Mouse (Mus musculus): ENCODE measurements around the gene Tnip1.
A peak's percentile ranks its signal among the peaks of the same experiment; 100 is the strongest.

The Tnip1 gene

GRCm38 (mm10) chr11:54879434-54879833 is 83.3 kb downstream of the Tnip1 start:
- DNase-seq (ENCODE audit: low spot score in 2 of 2), result no peak

- no peak for DNase-seq (ENCODE audit: low spot score in 2 of 2)
Observed at GRCm38 (mm10) chr11:54878893-54879292, 83.8 kb downstream of the Tnip1 start.

GRCm38 (mm10) chr11:54876031-54876430 is 86.7 kb downstream of the Tnip1 start:
- no peak for DNase-seq (ENCODE audit: low spot score in 2 of 2)

- DNase-seq (ENCODE audit: low spot score in 2 of 2), result peak in 1 of 2 experiments; percentile 24
Observed at GRCm38 (mm10) chr11:54871831-54872537, 90.7 kb downstream of the Tnip1 start.

- DNase-seq (ENCODE audit: low spot score in 2 of 2), result no peak
Observed at GRCm38 (mm10) chr11:54869318-54869717, 93.4 kb downstream of the Tnip1 start.

GRCm38 (mm10) chr11:54868445-54868844 is 94.3 kb downstream of the Tnip1 start:
- no peak for DNase-seq (ENCODE audit: low spot score in 2 of 2)

GRCm38 (mm10) chr11:54867903-54868434 is 94.7 kb downstream of the Tnip1 start:
- DNase-seq (ENCODE audit: low spot score in 2 of 2), result no peak

GRCm38 (mm10) chr11:54867049-54867385 is 95.7 kb downstream of the Tnip1 start:
- no peak for DNase-seq (ENCODE audit: low spot score in 2 of 2)

- peak; percentile 86 to 88 for DNase-seq (ENCODE audit: low spot score in 2 of 2)
Observed at GRCm38 (mm10) chr11:54866119-54867048, 96.3 kb downstream of the Tnip1 start, which contains the start of gene Hint1. Hint1 (plus strand) TSS chr11:54866383.

- DNase-seq (ENCODE audit: low spot score in 2 of 2), result no peak
Observed at GRCm38 (mm10) chr11:54865330-54866085, 97.2 kb downstream of the Tnip1 start.

- DNase-seq (ENCODE audit: low spot score in 2 of 2), result peak in 1 of 2 experiments; percentile 36
Observed at GRCm38 (mm10) chr11:54862621-54863520, 99.8 kb downstream of the Tnip1 start.

GRCm38 (mm10) chr11:54861471-54862420 is 101.0 kb downstream of the Tnip1 start:
- no peak for DNase-seq (ENCODE audit: low spot score in 2 of 2)
